Mouse (Mus musculus) adipocyte (in vitro differentiated cells): ENCODE data around the gene Rab27a.

Experiments
- DNase-seq: peaks from one replicate; pipeline ENCODE4 v3.0.0-alpha.2; 2016; ENCODE audit warnings: low spot score

Rab27a gene

GRCm38 (mm10) chr9:73044146-73045079 is at the start of gene Rab27a:
Gene Rab27a (plus strand): TSS chr9:73044854.
- DNase-seq, result peak; percentile 69

DNA sequence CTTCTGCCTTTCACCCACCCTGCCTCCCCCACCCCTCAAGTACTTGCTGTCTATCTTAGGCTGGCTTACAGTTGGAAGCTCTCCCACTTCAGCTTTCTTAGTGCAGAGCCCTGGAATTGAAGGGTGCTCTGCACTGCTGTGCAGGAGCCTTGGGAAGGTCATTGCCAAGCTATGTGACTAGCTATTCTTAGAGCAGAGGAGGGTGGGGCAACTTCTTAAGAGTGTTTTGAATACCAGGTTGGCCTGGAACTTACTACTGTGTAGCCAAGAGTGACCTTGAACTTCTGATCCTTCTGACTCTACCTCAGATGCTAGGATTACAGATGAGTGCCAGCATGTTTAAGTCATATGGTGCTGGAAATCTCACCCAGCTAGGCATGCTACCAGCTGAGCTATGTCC is 48.5 kb upstream of the Rab27a start:
- DNase-seq, result no peak

- no peak for DNase-seq
Observed at GRCm38 (mm10) chr9:72996806-72997205, 47.8 kb upstream of the Rab27a start.

GRCm38 (mm10) chr9:73000487-73000886 is 44.2 kb upstream of the Rab27a start:
- no peak for DNase-seq

- DNase-seq, result no peak
Observed at GRCm38 (mm10) chr9:73001314-73002011, 43.2 kb upstream of the Rab27a start.

DNA sequence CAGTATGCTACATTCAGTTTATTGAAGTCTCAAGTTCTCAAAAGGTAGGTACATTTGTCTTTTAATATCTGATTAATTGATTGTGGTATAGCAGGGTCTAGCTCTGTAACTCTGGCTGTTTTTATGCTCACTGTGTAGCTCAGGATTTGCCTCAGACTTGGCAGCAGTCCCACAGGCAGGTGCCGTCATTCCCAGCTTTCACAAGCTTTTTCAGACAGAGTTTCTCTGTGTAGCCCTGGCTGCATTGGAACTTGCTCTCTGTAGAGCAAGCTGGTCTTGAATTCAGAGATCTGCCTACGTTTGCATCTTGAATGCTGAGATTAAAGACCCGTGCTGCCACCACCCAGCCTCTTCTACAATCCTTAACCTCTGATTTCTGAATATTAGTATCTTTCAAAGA is 42.5 kb upstream of the Rab27a start:
- DNase-seq, result no peak

GRCm38 (mm10) chr9:73004076-73004475 is 40.6 kb upstream of the Rab27a start:
- no peak for DNase-seq

GRCm38 (mm10) chr9:73005106-73005505 is 39.5 kb upstream of the Rab27a start:
- DNase-seq, result no peak

DNA sequence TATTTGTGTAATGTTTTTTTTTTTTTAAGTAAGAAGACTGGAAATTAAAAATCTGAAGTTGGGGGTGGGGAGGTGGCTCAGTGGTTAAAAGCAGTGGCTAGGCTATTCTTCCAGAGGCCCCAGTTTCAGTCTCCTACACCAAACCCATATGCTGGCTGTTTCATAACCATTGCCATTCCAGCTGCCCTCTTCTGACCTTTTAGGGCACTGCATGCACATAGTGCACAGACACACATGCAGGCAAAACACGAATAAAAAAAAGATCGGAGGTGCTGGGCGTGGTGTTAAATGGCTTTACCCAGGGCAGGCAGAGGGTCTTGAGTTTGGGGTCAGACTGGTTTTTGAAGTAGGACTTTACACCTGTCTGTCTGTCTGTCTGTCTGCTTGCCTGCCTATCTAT is 38.5 kb upstream of the Rab27a start:
- DNase-seq, result no peak

DNA sequence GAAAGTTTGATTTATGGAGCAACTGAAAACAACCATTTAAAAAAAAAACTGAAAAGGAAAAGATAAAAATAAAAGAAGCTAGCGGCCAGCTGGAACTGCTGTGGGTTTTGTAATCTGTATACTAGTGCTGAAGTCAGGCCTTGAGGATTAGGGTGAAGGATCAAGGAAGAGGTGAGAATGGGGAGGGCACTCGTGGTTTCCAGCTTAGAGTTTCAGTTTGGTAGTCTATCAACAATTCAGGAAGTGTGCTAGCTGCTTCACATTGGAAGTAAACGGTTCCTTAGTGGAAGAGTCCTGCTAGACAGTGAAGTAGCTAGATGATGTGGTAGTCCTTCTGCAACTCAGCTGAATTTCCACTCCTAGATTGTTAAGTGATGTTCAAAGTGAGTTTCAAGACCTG is 36.3 kb upstream of the Rab27a start:
- peak; percentile 25 for DNase-seq

GRCm38 (mm10) chr9:73012629-73013028 is 32.0 kb upstream of the Rab27a start:
- no peak for DNase-seq

- DNase-seq, result no peak
Observed at GRCm38 (mm10) chr9:73014724-73015123, 29.9 kb upstream of the Rab27a start.

DNA sequence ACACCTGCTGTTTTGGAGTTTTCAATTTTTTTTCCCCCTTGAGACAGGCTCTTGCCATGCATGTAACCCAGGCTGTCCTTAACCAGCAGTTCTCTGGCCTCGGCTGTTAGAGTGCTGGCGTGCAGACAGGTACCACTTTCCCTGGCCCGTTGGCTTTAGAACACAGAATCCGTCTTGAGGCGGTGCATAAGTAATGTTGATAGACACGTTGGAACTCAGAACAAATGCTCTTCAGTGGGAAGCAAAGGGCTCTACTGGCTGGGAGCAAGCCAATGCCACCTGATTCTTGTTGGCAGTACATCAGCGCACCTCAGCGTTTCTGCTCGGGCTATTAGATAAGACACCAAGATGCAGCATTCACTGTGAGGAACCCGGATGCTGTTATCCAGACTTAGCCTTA is 24.8 kb upstream of the Rab27a start:
- no peak for DNase-seq

DNA sequence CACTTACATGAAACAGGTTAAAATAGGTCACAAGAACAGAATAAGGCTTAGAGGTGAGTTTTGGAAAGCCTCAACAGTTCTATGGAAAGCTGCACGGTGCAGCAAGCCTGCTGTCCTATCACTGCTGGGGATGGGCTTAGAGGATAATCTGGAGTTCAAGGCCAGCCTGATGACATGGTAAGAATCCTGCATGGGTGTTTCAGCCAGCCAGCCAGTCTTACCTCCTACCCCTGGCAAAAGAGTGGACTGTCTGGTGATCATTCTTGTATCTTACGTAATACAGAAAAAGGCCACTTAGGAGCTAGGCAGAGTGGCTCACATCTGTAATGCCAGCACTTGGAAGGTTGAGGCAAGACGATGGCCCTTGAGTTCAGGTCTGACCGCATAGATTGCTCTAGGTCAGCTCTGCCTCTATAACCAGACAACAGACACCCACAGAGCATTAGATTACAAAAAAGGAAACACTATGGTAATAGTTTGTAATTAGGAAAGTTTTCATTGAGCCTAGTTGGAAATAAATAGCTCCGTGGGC is 24.0 kb upstream of the Rab27a start:
- no peak for DNase-seq

DNA sequence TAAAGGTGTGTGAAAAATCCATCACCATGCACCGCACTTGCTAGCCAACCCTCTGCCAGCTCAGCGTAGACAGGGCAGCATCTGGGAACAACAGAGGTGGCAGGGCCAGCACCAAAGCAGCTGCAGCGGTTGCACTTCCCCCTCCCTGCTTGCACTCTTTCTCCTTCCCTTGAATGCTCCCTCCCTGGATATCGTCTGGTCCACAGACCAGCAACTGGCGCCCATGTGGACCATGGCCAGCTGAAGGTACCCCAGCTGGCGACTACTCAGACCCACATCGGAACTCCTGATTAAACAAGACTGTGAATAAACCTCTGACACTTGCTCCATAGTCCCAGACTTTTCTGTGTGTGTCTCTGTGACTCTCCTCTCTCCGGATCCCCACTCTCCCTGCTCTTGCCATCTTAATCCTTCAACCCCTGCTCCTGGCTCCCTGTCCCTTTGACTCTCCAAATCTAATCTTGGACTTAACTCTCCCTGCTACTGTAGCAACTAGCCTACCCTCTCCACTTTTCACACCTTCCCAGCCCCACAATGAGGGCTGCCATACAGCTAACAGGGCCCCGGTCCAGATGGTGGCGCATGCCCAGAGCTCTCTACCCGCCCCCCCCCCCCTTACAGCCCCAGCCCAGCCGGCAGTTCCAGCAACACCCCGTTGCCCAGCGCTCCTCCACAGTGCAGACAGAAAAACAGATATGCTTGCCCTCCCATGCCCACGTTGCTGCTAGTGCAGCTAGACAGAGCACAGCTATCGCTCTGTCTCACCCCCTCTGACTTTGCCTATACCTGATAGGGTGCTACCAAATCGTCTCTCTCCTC is 18.6 kb upstream of the Rab27a start:
- DNase-seq, result no peak

DNA sequence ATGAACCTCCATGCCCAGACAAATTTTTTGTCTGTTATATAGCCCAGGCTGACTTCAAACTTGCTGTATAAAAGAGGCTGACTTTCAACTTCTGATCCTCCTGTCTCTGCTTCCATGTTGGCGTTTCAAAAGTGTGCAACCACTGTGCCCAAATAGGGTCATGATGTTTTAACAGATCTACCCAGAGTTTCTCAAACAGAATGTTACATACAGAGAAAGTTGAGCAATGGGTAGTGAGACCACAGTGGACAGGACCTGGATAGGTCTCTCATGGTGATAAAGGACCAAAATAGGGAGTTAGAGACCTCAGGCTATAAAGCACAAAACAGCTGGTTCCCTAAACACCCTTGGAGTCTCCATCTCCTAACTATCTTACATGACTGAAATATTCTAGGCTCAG is 14.2 kb upstream of the Rab27a start:
- no peak for DNase-seq

DNA sequence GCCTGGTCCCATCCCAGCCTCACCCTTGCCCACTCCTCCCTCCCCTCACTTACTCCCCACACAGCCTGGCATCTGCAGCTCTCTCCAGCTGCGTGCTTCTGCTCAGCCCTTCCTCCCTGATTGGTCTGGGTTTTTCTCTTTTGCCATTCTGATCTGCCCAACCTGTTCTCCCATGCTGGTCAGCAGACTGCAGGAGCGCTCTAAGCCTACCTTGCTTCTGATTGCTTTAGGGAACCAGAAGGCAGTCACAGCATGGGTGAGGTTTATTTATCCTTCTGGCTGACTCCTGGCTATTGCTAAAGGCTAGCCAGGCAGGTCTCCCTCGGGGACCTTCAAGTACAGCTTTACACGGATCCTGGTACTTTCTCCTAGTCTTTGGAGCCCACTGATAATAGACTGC is 13.2 kb upstream of the Rab27a start:
- no peak for DNase-seq

DNA sequence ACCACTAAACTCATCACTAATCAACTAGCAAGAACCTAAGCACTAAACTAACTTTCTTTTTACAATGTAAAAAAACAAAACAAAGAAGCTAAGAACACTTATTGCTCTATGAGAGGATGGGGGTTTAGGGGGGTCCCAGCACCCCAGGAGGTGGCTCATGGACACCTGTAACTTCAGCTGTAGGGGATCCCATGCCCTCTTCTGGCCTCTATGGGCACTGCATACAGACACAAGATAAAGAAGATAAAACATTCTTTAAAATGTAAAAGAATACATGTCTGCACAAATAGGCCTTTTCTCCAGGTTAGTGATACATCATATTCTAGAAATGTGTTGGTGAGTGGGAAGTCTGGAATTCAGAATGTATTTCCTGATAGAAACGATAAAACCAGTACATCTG is 11.2 kb upstream of the Rab27a start:
- no peak for DNase-seq

DNA sequence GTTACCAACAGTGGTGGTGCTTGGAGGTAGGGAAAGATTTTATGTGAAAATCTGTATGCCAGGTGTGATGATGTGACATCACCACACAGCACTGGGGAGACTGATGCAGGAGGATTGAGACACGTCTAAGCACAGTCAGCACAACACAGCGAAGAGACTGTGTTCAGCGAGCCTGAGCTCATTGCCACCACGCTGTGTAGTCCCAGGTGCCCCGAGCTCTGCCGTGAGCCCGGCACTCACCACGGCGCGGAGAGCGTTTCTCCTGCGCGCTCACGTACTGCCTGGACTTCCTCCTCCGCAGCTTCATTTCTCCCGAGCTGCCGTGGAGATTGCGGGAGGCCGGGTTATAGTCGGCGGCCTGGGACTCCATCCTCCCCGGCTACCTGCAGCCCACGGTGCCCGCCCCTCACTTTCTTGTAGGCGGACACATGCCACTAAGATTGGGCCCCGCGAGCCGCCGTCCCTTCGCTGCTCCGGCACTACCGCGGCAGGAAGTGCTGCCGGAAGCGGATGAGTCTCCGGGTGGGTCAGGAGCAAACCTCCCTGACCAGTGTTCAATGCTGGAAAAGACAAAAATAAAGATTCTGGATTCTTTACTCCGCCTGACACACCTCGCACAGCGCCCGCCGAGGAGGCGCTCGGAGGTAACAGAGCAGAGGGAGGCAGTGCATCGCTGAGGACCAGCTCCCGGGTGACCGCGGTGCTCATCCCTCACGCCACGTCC is 5.3 kb upstream of the Rab27a start:
- DNase-seq, result peak; percentile 71

GRCm38 (mm10) chr9:73040080-73040479 is 4.6 kb upstream of the Rab27a start, which contains the start of gene Pigb:
Gene Pigb (minus strand): TSS chr9:73040378.
- DNase-seq, result peak; percentile 18

DNA sequence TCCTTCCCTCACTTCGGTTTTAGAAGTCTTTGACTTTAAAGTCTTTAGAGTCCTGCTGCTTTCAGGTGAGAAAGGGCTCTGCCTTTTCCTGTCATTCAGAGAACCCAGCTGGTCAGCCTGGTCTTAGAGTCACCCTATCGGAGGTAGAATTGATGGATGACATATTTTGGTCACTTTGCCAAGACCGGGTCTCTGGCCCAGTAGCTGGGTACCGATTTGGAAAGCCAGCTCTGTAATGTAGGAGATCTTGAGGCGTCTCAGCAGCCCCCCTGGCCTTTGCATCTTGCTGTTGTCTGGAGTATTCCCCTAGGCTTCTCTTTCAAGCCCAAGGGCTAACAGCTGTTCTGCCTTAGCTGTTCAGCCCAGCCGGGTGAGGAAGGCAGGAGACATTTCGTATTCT is 550 bp downstream of the Rab27a start:
- no peak for DNase-seq
